Mouse (Mus musculus) thymus, postnatal 36 days (tissue): ENCODE data around the gene Trabd2b.

Source experiments
- DNase-seq, 2 experiments: peaks; one replicate each; pipeline ENCODE4 v3.0.0; 2022; ENCODE audit warnings: mixed read lengths in 2 of 2

The Trabd2b gene

DNA sequence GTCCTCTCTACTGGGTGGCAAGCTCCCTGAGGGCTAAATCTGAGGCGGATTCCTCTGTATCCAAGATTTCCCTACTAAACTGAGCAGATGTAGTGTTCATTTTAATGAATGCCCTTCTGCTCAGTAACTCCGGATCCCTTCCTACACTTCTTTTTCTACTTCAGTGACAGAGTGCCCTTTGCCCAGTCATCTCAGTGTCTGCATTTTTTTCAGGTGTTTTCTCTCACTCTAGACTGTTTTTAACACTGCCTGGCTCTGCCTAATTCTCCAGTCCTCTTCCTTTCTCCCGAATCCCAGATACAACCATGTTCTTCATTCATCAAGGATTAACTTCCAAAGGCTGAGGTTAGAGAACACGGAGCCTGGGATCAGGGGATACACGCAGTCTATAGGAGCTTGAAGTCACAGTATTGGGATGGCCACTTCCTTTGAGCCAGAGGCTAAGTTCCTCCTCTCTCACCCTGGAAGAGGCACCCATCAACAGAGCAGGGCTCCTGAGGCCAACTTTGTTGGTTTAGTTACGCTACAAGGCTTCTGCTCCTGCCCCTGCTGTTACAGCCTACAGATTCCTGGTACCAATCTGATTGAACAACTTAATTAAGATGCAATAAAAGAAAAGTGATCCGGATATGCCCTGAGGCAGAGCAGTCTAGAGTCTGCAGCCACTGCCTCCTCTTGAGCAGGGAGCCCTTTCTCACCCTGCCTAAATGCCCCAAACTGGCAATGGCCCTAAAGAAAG lies 4.4 kb upstream of the Trabd2b start:
- DNase-seq: no peak

DNA sequence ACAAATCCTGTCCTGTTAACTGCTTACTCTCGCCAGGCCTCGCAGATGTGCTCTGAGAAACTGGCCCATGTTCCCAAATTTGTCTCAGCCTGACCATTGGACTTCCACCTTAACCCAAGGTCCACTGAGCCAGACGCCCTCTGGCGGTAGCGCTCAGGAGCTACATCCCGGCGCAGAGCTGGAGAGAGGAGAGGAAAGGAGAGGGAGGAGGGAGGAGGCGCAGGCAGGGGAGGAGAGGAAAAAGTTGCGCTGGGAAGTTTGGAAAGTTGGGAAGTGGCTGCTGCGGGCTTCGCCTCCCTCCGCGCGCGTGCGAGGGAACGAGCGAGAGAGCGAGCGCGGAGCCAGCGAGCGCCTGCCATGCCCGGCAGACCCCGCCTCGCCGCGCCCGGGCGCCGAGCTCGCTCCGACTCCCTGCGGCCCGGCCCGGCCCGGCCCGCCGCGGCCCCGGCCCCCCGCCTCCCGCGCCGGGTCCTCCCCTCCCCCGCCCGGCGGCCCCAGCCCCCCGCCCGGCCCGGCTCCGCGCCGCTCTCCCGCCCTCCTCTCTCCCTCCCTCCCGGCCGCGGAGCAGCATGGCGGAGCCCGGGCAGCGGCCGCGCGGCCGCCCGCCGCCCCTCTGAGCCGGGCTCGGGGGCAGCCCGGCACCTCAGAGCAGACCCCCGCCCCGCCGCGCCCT lies 706 bp upstream of the Trabd2b start:
- peak; percentile 47 to 56 for DNase-seq

DNA sequence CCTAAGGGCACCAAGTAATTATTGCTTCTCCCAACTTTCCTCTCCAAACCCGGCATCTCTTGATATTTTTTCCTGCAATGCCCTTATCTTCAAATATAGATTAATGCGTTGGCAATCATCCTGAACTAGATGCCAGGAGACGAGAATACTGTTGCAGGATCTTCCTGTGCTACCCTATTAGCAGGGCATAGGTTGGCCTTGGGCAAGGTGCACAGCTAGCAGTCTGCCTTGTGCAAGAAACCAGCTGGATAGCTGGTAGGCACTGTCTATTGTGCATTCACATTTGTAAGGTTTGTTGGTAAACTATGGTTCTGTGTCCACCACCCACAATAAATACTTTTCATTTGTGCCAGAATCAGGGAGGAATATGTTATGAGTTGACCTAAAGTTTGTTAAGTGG lies 992 bp downstream of the Trabd2b start:
- DNase-seq: no peak

DNA sequence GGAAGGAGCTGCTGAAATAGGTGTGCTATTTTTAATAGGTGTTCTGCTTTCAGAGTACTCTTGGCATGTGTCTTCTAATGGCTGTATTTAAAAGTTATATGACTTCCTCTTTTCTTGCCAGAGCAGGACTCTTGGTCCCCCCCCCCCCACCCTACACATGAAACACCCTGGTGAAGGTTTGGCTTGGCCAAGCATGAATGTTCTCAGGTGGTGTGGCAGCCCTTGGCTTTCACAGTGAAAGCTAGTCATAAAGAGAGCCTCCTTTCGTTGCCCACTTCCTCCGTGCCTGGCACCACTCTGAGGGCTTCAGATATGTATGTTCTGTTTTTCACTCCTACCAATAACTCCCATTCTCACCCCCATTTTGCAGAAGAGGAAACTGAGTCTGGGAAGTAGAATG lies 1.8 kb downstream of the Trabd2b start:
- DNase-seq: no peak

DNA sequence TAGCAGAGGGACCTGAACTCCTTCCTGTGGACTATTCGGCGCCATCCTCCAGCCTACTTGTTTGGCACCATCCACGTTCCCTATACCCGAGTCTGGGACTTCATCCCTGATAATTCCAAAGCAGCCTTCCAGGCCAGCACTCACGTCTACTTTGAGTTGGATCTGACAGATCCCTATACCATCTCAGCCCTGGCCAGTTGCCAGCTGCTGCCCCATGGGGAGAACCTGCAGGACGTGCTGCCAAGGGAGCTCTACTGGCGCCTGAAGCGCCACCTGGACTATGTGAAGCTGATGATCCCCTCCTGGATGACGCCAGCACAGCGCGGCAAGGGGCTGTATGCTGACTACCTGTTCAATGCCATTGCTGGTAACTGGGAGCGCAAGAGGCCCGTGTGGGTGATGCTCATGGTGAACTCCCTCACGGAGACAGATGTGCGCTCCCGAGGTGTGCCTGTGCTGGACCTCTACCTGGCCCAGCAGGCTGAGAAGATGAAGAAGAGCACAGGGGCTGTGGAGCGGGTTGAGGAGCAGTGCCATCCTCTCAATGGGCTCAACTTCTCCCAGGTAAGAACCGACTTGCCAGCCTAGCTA lies 2.5 kb downstream of the Trabd2b start:
- no peak for DNase-seq

DNA sequence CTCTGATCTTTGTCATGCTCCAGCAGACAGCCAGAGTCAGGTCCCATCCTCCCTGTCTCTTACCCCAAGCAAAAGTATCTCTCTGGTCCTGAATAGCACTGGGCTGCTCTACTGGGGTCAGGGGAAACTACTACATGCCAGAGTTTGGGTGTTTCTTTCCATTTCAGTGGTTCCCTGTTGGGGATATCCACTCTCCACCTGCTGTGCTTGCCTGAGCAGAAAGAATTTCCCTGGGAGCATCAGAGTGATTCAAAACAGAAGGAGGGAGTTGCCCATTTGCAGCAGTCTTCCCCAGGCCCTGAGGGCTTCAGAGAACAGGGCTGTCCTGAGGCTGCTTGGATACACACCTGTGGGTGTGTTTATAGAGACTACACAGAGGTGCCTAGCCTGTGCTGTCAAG lies 3.0 kb downstream of the Trabd2b start:
- DNase-seq: no peak

DNA sequence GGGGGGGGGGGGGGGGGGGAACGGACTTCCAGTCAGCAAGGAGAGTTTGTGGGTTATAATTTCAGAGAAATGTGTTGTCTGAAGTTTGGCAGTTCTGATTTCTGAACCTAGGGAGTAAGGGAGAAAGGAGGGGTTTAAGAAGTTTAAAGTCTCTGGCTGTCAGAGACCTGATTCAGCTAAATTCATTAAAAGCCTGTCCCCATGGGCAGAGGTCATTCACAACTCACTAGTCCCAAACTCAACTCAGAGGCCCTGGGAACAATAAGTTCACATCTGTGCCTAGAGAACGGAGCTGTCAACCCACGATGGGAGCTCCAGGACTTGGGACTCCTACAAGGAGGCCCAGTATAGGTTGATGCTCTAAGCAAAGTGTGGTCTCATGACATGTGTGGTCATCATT lies 3.5 kb downstream of the Trabd2b start:
- no peak for DNase-seq

DNA sequence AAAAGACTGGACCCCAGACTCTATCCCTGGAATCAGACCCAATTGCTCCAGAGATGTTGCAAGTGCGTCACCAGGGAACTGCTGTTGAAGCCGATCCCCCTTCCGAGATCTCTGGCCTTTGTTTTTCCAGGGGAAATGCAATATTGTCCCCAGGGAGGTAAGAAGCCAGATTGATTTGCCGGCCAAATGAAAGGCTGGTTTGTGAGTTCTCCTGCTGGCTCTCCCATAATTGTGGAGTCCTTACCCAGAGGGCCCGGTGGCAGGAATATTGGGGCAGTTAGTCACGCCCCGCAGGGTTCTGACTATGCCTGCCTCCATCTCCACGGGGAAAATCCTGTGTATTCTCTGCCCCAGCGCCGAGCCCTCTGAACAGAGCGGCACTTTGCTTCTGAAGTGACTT lies 3.9 kb downstream of the Trabd2b start:
- DNase-seq: no peak

DNA sequence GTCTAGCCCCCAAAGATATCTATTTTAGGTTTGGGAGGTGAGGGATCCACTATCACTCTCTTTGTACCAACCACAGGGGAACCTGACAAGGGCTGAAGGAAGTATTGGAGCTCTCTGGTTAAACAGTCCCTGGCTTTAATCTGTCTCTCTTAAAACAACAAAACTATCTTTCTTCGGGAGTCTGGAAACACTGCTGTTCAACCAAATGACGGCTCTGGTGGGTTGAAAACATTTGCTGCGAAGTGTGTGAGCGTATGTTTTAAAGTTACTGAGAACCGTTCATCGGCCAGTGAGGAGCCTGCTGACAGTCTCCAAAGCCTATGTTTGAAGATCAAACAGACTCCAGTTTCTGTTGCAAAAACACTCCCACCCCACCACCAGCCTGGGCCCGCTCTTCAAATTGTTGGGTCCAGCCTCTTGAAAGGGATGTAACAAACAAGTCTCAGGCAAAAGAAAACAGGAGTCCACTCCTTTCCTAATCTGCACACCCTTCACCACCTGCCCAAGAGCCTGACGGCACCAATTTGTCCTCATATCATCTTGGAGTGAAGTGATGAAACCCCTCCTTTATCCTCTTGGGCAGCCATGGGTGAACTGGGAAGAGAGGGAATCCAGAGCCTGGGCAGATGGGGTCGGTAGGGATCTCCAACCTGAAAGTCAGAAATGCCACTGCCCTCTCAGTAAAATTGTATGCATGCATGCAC lies 4.6 kb downstream of the Trabd2b start:
- DNase-seq: no peak

DNA sequence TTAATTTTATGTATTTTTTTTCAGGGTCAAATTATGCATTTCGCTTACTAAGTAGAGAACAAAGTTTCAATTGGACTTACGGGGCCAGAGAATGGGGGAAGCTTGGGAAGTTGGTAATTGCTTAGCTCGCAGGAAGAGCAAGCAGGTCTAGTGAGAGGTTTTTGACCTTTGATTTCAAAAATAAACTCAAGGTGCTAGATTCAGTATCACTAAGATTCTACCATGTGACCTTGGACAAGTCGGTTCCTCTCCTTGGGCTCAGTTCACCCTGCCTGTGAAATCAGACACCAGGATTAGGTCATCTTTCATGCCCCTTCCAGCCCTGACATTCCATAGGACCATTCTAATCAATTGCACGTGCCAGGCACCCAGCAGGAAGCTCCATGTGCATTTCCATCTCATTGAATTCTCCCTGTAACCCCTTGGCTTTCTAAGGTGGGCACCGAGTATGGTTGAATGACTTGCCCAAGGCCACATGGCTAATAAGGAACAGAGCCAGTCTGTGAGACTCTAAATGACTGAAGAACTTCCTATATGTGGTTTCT lies 5.4 kb downstream of the Trabd2b start:
- no peak for DNase-seq

DNA sequence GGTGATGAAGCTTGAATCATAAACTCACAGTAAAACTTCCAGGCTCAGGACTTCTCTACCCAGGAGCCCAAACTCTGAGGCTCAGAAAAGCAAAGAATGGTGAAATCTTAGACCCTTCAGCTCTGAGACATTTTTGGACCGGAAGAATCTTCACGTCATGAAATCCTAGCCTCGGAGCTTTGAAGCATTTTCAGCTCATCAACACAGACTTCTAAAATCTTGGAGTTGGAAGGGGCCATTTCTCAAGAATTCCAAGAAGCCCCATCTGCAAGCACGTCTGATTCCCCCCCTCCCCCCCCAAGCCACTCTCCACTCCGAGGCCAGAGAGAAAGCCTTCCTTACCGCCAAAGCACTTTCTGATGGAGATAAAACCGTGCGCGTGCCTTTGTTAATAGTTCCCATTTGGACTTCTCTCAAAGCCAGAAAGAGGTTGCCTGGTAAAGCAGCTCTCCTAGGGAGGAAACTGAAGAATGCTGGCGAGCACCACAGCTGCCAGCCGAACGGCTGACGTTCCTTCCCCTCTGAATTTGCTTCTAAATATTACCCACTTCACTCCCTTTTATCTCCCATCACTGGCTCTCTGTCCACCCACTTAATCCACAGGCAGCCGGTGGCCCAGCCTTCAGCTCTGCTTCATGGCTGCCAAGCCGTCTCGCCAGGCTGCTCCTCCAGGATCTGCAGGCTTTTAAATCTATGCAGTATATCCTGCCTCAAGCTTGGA lies 9.6 kb downstream of the Trabd2b start:
- DNase-seq: no peak

DNA sequence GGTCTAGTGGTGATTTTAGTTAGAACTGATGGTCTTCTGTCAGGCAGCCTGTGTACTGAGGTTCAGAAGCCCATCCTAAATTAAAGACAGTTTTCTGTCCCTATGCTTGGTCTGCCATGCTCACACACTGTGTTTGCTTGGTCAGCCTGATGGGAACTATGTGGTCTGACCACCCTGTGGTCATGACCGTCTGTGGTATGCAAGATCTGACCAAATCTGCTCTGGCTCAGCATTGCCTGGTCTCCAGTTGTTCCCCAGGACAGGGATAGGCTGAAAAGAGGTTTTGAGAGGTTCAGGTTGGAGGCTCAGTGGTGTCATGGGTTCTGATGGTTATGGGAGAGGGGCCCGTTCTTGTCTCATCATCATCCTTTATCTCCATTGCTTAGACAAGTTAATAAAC lies 13.6 kb downstream of the Trabd2b start:
- no peak for DNase-seq

DNA sequence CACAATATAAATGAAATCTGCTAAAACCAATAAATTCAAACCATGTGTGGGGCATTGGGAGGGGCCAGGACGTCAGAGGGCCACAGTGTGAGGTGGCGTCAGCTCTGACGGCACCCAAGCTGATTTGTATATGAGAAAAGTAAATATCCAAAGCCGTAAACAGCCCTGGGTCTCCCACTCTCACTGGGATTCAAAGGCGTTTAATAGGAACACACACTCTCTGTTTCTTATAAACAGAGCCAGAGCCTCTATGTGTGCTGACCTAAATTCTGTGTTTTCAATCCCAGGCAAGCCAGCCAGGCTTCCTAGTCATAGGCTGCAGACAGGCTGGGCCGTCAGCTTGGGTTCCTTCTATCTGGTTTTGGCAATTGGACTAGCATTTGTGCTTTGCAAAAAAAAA lies 16.6 kb downstream of the Trabd2b start:
- DNase-seq: no peak

DNA sequence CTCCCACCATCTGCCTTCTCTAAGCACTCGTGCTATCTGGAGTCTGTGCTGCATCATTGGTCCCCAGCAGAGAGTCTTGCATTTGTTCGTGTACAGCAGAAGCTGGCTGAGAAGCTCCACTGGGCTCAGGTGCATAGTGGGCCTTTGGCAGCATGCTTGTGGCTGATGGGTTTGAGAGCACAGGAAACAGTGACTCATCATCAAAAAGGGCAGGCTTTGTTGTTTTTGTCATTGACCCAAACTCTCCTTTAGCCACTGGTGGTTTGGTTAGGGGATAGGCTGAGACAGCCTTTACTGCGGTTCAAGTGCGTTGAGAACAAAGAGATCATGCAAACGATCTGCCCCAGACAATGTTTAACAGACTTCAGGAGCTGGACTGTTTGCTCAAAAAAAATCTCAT lies 19.3 kb downstream of the Trabd2b start:
- no peak for DNase-seq

DNA sequence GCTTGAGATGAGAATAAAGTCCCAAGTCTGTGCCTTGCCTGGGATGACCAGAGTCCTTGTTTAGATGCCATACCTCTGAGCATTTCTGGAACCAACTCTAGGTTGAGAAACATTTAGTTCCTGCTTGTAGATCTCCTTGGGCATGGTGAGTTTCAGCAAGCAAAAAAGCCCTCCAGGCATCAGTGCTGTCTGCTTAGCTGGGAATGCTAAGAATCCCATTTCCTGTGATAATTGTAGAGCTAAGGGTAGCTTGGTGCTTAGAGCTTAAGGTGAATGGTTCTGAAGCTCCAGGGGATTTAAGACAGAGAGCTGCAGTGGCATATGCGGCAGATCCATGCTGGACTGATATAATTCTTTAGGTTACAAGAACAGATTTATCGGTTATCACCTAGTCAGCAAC lies 26.2 kb downstream of the Trabd2b start:
- no peak for DNase-seq

DNA sequence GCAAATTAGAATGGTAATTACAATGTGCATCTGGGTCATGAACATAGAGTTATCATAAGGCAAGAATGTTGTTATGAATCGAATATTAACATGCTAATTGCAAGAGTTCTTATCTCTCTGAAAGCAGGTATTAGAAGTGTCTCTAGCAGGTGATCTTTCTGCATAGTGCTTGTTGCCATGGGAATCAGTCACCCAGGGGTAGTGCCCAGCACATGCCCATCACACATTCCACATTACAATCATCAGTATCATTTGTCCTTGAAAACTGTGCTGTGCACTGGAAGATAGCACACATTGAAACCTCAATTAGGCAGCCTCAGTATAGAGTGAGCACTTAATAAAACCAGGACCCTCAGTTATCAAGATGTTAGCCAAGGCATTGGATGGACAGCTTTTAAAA lies 26.9 kb downstream of the Trabd2b start:
- DNase-seq: no peak

DNA sequence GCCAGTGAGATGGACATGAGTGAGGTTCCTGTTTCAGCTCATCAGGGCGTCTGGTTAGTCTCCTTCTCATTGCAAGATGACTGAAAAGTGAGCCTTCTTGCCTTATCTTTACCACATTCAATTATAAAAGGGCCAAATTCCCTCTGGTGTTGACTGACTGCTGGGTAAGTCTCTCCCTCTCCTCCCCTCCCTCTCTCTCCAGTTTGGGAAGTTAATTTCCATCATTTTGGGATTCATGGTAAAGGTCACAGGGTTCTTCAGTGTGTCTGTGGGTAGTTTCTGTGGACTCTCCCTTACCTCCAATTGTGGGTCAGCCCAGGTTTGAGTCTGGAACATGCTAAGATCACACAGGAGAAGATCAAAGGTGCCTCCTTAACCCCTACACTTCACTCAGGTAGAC lies 28.2 kb downstream of the Trabd2b start:
- DNase-seq: no peak

DNA sequence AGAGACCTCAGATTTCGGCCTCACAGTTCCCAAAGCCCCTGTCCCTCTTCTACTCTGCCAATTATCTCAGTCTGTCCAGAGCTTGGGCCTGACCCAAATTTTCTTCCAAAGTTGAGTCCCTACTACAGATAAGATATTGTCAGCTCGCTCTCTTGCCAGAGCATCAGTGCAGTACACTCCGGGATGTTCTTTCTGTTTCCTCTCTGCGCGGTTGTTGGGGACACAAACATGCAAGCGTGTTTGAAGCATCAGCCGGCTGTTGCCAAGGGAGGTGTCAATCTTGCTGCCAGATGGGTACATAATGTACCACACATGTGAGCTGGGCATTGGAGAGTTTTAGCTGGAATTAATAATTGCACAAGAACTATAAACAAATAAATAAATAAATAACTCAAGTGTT lies 28.9 kb downstream of the Trabd2b start:
- DNase-seq: no peak

DNA sequence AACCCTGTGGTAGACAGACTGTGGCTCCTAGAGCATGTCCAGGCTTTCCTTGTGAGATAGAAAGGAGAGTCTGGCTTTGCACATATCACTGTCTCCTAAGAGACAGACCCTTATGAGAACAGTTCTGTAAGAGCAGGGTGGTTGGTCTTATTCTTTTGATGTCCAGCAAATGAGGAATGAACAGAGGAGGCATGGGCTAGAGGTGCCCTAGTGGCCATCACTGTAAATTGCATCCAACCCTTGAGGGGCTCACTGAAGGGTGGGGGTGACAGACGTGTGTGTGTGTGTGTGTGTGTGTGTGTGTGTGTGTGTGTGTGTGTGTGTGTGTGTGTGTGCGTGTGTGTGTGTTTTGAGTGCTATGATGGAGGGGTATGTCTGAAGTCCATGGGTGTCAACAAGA lies 32.2 kb downstream of the Trabd2b start:
- DNase-seq: no peak

DNA sequence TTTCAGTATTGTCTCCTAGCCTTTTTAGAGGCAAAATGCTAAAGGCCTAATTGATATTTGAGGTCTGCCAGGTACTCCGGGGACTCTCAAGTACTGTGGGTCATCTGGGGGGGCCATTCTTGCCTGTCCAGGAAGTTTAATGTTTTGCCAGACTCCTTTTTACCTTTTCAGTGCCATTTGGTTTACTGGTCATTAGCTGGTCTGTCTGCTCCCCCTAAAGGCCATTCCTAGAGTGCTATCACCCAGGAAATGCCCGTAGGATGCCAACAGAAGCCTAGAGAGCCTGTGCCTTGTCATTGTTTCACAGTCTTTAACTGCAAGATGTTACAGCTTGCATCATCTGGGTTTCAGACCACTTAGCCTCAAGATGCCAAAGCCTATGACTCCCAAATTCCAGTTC lies 35.7 kb downstream of the Trabd2b start:
- DNase-seq: no peak

DNA sequence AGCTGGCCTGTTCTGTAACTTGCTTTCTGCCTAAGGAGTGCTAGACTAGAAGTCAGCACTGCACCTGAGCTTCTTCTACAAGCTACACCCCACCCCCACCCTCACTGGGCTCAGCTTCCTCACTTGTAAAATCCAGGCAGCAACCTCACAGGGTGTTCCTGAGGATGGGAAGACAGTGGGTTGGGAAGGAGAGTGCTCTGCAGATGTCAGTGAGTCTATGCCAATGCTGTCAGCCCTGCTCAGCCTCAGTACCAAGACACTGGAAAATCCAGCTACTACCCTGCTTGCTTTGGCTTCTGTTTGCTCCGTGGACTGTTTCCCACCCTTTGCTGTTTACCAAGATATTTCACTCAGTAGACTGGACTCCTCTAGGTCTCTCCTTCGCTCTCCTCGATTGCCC lies 36.1 kb downstream of the Trabd2b start:
- DNase-seq: no peak

DNA sequence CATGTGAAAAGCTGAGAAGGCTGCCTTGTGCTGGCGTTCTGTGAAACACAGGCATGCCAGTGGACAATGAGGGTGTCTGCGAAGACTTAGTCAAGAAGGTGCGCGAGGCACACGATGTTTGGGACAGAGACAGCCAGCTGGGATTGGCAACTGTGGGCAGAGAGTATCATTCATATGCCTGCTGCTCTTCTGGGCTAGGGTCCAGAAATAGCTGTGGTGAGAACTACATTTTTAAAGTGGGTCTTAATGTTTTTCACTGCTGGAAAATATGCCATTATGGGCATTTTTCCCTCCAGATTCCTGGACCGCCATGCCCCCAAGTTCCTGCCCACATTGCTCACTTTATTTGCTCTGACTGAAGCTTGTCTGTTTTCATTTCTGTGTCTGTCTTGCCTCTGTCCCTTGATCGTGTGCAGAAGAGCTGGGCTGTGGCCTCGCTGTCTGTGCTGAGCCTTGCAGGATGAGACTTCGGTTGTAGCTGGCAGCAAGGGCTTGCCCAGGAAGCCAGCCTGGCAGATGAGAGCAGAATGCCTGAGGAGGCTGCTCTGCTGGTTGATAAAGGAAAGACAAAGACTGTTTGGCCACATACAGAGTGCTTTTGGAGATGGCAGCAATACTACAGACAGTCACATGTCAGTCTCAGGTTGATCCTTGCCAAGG lies 42.0 kb downstream of the Trabd2b start:
- no peak for DNase-seq
